Mouse (Mus musculus): ENCODE results near the gene Faf1. TPM values are rescaled to one million over a fixed set of nuclear protein-coding genes. Genes with fewer than 3 reads are reported as not detected.

Gene Faf1
- polyA plus RNA-seq, 1 experiment from 2014 or later: 48.4 TPM

DNA sequence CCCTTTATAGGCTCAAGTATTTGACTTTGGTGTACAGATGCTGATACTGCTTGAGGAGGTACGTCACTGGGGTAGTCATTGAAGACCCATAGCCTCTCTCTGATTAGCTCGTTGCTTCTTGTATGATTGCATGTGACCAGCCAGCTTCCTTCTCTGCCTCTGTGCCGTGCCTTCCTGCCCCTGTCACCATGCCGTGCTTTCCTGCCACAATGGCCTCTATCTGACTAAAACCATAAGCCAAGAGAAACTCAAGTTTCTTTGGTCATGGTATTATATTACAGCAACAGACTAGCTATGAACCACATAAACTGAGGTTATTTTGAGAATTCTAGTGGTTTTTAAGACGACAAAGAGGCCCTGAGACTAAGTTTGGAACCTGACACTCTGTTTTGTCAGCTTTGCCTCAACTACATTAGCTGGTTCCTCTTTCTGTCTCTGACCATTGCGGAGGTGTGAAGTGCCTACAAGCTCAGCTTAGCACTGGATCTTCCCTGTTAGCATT, 211.5 kb downstream of the Faf1 start:
- Histone ChIP-seq H3K36me3 (ENCODE audit: control insufficient read depth, insufficient read depth, low read length) (peaks cover 7% of the 10 kb centered on the region; the same call in 1 of the 2 replicates), H3K4me1 (ENCODE audit: control insufficient read depth, insufficient read depth, low read length) (no peaks in the 10 kb centered on the region; the same call in 1 of the 2 replicates), H3K9ac (replicated peaks; ENCODE audit: low read length) (no peak overlapping the region), H3K9me3 (ENCODE audit: control insufficient read depth, low read length) (no peaks in the 10 kb centered on the region), H3K4me2 (ENCODE audit: low read length) (no peak overlapping the region), H3K27me3 (ENCODE audit: control insufficient read depth, insufficient read depth, low read length) (no peaks in the 10 kb centered on the region), H3K4me3 (replicated peaks; ENCODE audit: low read depth, low read length) (no peak overlapping the region), H3K27ac (replicated peaks; ENCODE audit: low read depth, low read length) (no peak overlapping the region)
- DNase-seq (no peak), ATAC-seq (ENCODE audit: low FRiP score, low TSS enrichment) (no peak)
- WGBS: 94% methylated on average over 6 of the region's 6 CpGs

DNA sequence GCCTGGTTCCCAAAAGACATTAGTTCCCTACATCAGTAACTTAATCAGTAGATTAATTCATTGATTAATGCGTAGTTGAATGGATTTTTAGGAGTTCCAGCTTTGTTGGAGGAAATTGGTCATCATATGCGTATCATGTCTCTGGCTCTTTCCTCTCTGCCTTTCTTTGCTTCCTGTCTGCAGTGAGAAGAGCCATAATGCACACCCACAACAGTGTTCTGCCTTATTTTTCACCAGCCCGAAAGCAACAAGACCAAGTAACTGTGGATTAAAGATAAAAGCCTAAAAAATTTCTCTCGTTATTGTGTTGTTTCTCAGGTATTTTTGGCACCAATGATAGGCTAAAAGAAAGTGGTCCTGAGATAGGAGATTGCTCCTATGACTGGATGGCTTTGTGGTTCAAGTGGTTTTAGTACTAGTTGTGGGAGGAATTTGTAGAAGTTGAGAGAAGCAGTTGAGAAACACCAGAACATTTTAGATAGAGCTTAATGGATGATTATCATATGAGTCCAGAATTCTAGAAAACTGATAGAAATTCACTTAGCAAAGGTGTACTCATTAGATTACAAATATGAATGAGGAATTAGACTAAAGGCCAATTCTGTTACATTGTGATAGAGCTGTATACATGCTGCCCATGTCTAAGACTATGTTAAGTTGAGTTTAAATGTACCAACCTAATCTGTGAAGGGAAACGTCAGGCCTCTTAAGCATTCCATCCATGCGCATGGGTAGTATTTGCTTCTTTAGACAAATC, 221.6 kb downstream of the Faf1 start:
- no peak for ATAC-seq (ENCODE audit: low FRiP score, low TSS enrichment)
- WGBS: 97% methylated on average over 6 of the region's 6 CpGs
- no peak overlapping the region for H3K4me2 ChIP-seq (ENCODE audit: low read length)
- DNase-seq: no peak
- no peaks in the 10 kb centered on the region for H3K27me3 ChIP-seq (ENCODE audit: control insufficient read depth, insufficient read depth, low read length)
- H3K36me3 ChIP-seq (ENCODE audit: control insufficient read depth, insufficient read depth, low read length): 0 out of 2 replicates have a peak, but pooled peaks cover 5% of the 10 kb centered on the region
- H3K4me1 ChIP-seq (ENCODE audit: control insufficient read depth, insufficient read depth, low read length): no peaks in the 10 kb centered on the region
- H3K9ac ChIP-seq (replicated peaks; ENCODE audit: low read length): no peak overlapping the region
- no peak overlapping the region for H3K4me3 ChIP-seq (replicated peaks; ENCODE audit: low read depth, low read length)
- H3K9me3 ChIP-seq (ENCODE audit: control insufficient read depth, low read length): no peaks in the 10 kb centered on the region
- no peak overlapping the region for H3K27ac ChIP-seq (replicated peaks; ENCODE audit: low read depth, low read length)

DNA sequence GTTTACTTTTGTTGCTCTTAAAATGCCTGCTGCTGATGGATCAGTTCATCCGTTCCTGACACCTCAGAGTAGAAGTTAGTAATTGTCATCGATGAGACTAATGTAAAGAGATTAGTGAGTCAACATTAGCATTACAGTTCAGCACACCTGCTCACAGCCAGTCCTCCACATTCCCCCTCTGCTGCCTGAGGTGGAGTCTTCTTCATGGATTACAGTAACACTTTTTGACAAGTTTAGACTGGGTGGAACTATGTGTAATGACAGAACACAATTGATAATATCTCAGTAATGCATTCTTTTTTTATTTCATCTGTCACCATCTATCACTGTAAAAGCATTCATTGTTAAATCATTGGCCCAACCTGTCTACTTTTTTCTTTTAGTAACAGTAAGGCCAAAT, 224.7 kb downstream of the Faf1 start:
- no peak overlapping the region for H3K9ac ChIP-seq (replicated peaks; ENCODE audit: low read length)

DNA sequence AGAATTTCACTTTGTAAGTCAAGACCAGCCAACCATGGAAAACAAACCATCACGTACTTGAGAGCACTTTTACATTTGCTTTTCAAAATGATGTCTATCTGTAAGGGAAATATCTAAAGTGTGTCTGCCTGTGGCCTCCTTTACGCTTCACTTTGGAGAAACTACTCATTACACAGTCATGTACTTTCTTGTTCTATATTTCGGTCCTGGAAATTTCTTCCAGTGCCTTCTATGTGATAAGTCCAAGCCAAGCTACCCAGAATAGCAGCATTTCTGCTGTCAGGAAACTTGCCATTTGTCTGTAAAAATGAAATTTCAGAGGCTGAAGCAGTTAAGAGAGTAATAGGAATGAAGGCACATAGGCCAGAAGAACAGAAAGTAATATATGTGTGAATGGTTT, 228.1 kb downstream of the Faf1 start:
- Histone ChIP-seq H3K9ac (replicated peaks; ENCODE audit: low read length) (no peak overlapping the region), H3K27ac (replicated peaks; ENCODE audit: low read depth, low read length) (no peak overlapping the region), H3K4me1 (ENCODE audit: control insufficient read depth, insufficient read depth, low read length) (no peaks in the 10 kb centered on the region), H3K4me3 (replicated peaks; ENCODE audit: low read depth, low read length) (no peak overlapping the region), H3K36me3 (ENCODE audit: control insufficient read depth, insufficient read depth, low read length) (no peaks in the 10 kb centered on the region), H3K9me3 (ENCODE audit: control insufficient read depth, low read length) (no peaks in the 10 kb centered on the region), H3K4me2 (ENCODE audit: low read length) (no peak overlapping the region), H3K27me3 (ENCODE audit: control insufficient read depth, insufficient read depth, low read length) (no peaks in the 10 kb centered on the region)
- 92% methylated on average over 3 of the region's 3 CpGs for WGBS
- ATAC-seq (ENCODE audit: low FRiP score, low TSS enrichment): no peak
- no peak for DNase-seq

More for the DNA sequence above, 224.7 kb downstream of the Faf1 start:
- H3K4me1 ChIP-seq (ENCODE audit: control insufficient read depth, insufficient read depth, low read length): no peaks in the 10 kb centered on the region
- H3K9me3 ChIP-seq (ENCODE audit: control insufficient read depth, low read length): no peaks in the 10 kb centered on the region
- whole genome bisulfite sequencing: 72% methylated on average over 2 of the region's 2 CpGs
- H3K4me2 ChIP-seq (ENCODE audit: low read length): no peak overlapping the region
- no peak overlapping the region for H3K27ac ChIP-seq (replicated peaks; ENCODE audit: low read depth, low read length)
- no peaks in the 10 kb centered on the region for H3K36me3 ChIP-seq (ENCODE audit: control insufficient read depth, insufficient read depth, low read length)
- DNase-seq (no peak), ATAC-seq (ENCODE audit: low FRiP score, low TSS enrichment) (no peak)
- H3K4me3 ChIP-seq (replicated peaks; ENCODE audit: low read depth, low read length): no peak overlapping the region
- no peaks in the 10 kb centered on the region for H3K27me3 ChIP-seq (ENCODE audit: control insufficient read depth, insufficient read depth, low read length)

DNA sequence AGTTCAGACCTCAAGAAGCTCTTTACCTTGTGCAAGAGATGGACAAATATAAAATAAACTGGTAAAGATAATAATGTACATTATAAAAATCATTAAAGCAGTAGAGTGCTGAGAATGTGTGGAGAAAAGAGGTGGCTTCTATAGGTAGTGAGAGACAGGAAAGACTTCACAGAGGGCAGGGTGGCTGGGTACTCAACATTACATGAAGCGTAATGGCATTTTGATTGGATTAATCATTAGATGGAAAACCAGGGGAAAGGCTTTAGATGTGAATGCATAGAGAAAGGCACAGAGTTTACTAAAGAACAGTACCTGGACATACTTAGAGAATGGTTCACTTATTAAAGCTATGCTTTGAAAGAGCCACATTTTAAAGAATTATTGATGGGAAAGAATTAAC, 252.7 kb downstream of the Faf1 start:
- no peaks in the 10 kb centered on the region for H3K4me1 ChIP-seq (ENCODE audit: control insufficient read depth, insufficient read depth, low read length)
- H3K9me3 ChIP-seq (ENCODE audit: control insufficient read depth, low read length): no peaks in the 10 kb centered on the region
- H3K9ac ChIP-seq (replicated peaks; ENCODE audit: low read length): no peak overlapping the region
- H3K36me3 ChIP-seq (ENCODE audit: control insufficient read depth, insufficient read depth, low read length): peaks cover 2% of the 10 kb centered on the region; the same call in 1 of the 2 replicates
- 90% methylated on average over 1 of the region's 1 CpGs for WGBS
- no peak overlapping the region for H3K4me2 ChIP-seq (ENCODE audit: low read length)
- H3K27ac ChIP-seq (replicated peaks; ENCODE audit: low read depth, low read length): no peak overlapping the region
- ATAC-seq (ENCODE audit: low FRiP score, low TSS enrichment) (no peak), DNase-seq (no peak)
- H3K27me3 ChIP-seq (ENCODE audit: control insufficient read depth, insufficient read depth, low read length): no peaks in the 10 kb centered on the region
- H3K4me3 ChIP-seq (replicated peaks; ENCODE audit: low read depth, low read length): no peak overlapping the region

DNA sequence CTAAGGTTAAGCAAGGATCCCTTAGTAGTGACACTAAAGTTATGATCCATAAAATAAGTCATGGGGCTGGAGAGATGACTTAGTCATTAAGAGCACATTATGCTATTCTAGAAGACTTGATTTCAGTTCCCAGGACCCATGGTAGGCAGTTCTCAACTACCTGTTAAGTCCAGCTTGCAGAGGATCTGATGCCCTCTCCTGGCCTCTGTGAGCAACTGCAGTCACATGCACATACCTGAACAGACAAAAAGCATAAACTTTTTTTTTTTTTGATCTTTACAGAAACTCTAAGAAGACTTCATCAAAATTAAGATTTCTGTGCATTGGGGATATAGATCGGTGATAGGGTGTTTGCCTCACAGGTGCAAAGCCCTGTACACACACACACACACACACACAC, 254.1 kb downstream of the Faf1 start:
- Histone ChIP-seq H3K4me2 (ENCODE audit: low read length) (no peak overlapping the region), H3K36me3 (ENCODE audit: control insufficient read depth, insufficient read depth, low read length) (peaks cover 4% of the 10 kb centered on the region; the same call in 1 of the 2 replicates)
- no peak for DNase-seq

DNA sequence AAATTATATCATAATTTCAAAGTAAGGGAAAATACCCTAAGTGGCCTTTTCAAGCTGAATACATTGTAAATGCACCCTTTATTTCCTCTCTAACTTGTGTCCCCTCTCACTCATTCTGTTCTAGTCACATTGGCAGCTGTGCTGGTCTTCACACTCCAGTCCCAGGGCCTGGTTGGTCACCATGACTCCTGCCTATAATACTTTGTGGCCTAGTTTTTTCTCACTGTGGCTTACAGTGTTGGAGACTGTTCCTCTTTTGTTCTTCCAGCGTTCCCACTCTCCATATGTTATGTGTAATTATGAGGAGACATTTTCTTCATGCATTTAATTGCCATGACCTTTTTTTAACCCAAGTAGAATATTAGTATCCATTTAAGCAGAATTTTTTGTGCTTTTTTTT, 254.5 kb downstream of the Faf1 start:
- no peak overlapping the region for H3K27ac ChIP-seq (replicated peaks; ENCODE audit: low read depth, low read length)
- no peak for DNase-seq
- no peak overlapping the region for H3K4me3 ChIP-seq (replicated peaks; ENCODE audit: low read depth, low read length)
- no peak overlapping the region for H3K9ac ChIP-seq (replicated peaks; ENCODE audit: low read length)
- no peaks in the 10 kb centered on the region for H3K27me3 ChIP-seq (ENCODE audit: control insufficient read depth, insufficient read depth, low read length)
- no peak overlapping the region for H3K4me2 ChIP-seq (ENCODE audit: low read length)
- H3K9me3 ChIP-seq (ENCODE audit: control insufficient read depth, low read length): no peaks in the 10 kb centered on the region
- peaks cover 5% of the 10 kb centered on the region; the same call in 1 of the 2 replicates for H3K36me3 ChIP-seq (ENCODE audit: control insufficient read depth, insufficient read depth, low read length)
- no peak for ATAC-seq (ENCODE audit: low FRiP score, low TSS enrichment)
- 93% methylated on average over 1 of the region's 1 CpGs for WGBS
- H3K4me1 ChIP-seq (ENCODE audit: control insufficient read depth, insufficient read depth, low read length): no peaks in the 10 kb centered on the region

More for the DNA sequence above, 254.1 kb downstream of the Faf1 start:
- H3K4me3 ChIP-seq (replicated peaks; ENCODE audit: low read depth, low read length): no peak overlapping the region
- H3K9me3 ChIP-seq (ENCODE audit: control insufficient read depth, low read length): no peaks in the 10 kb centered on the region
- 96% methylated on average over 1 of the region's 1 CpGs for WGBS
- H3K27ac ChIP-seq (replicated peaks; ENCODE audit: low read depth, low read length): no peak overlapping the region
- H3K4me1 ChIP-seq (ENCODE audit: control insufficient read depth, insufficient read depth, low read length): no peaks in the 10 kb centered on the region
- no peaks in the 10 kb centered on the region for H3K27me3 ChIP-seq (ENCODE audit: control insufficient read depth, insufficient read depth, low read length)
- H3K9ac ChIP-seq (replicated peaks; ENCODE audit: low read length): no peak overlapping the region
- ATAC-seq (ENCODE audit: low FRiP score, low TSS enrichment): no peak

DNA sequence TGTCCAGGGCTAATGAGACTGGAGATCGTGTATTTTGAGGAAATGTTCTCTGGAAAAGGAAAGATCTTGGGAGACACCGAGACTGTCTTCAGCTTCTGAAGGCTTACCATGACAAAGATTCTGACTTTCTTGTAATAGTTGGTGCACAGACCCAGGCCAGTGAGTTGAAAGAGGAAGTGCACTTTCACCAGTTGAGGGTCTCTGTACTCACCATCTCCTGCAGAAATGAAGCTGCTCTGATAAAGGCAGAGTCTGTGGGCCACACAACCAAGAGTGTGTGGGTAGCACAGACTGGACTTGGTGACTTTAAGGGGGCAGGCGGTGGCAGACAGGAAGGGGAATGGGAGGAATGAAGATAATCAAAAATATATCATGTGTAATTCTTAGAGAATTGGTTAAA, 260.2 kb downstream of the Faf1 start:
- Histone ChIP-seq H3K27me3 (ENCODE audit: control insufficient read depth, insufficient read depth, low read length) (no peaks in the 10 kb centered on the region), H3K4me2 (ENCODE audit: low read length) (no peak overlapping the region), H3K9me3 (ENCODE audit: control insufficient read depth, low read length) (no peaks in the 10 kb centered on the region), H3K4me1 (ENCODE audit: control insufficient read depth, insufficient read depth, low read length) (no peaks in the 10 kb centered on the region), H3K36me3 (ENCODE audit: control insufficient read depth, insufficient read depth, low read length) (peaks cover 3% of the 10 kb centered on the region; the same call in 1 of the 2 replicates), H3K27ac (replicated peaks; ENCODE audit: low read depth, low read length) (no peak overlapping the region), H3K4me3 (replicated peaks; ENCODE audit: low read depth, low read length) (no peak overlapping the region), H3K9ac (replicated peaks; ENCODE audit: low read length) (no peak overlapping the region)
- 94% methylated on average over 3 of the region's 3 CpGs for WGBS
- ATAC-seq (ENCODE audit: low FRiP score, low TSS enrichment) (no peak), DNase-seq (no peak)

DNA sequence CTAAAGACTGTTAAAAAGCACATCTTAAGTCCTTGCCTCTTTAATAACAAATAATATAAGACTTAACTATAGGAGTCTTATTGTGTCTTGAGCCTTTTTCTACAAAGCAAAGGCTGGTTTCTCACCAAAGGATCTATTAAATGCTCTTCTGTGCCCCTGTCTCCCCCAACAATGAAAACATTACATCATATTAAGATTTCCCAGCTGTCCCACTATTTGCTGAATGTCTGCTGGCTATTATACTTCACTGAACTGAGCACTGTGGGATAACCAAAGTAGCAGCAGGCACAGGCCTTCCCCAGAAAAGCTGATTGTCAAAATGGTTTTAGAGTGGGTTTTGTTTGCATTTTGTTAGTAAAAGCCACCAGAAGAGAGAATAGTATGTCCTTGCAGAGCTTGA, 262.9 kb downstream of the Faf1 start:
- ATAC-seq (ENCODE audit: low FRiP score, low TSS enrichment) (no peak), DNase-seq (no peak)
- H3K9me3 ChIP-seq (ENCODE audit: control insufficient read depth, low read length): no peaks in the 10 kb centered on the region
- no peak overlapping the region for H3K9ac ChIP-seq (replicated peaks; ENCODE audit: low read length)
- no peak overlapping the region for H3K4me3 ChIP-seq (replicated peaks; ENCODE audit: low read depth, low read length)
- H3K27ac ChIP-seq (replicated peaks; ENCODE audit: low read depth, low read length): no peak overlapping the region
- no peaks in the 10 kb centered on the region for H3K27me3 ChIP-seq (ENCODE audit: control insufficient read depth, insufficient read depth, low read length)
- H3K36me3 ChIP-seq (ENCODE audit: control insufficient read depth, insufficient read depth, low read length): peaks cover 3% of the 10 kb centered on the region; the same call in 1 of the 2 replicates
- no peaks in the 10 kb centered on the region for H3K4me1 ChIP-seq (ENCODE audit: control insufficient read depth, insufficient read depth, low read length)
- no peak overlapping the region for H3K4me2 ChIP-seq (ENCODE audit: low read length)

Data from midbrain, embryonic 14.5 days (tissue).